Mouse (Mus musculus) spleen, adult 2 months (tissue): Measurements from ENCODE around the gene Gm20509. TPM values are rescaled to one million over a fixed set of nuclear protein-coding genes. Genes with fewer than 3 reads are reported as not detected.

Source experiments
- DNase-seq, 2 experiments: peaks; one replicate each; pipeline versions ENCODE4 v3.0.0 to v3.0.0-alpha.2; 2012 to 2021; ENCODE audit warnings: low spot score in 2 of 2, low read depth in 1 of 2
- H3K27ac ChIP-seq: fragments of 200-500 bp; 2 replicates; pipeline ENCODE4 v1.5.1; 2012; ENCODE audit warnings: low read length, inconsistent platforms; ENCODE audit not compliant: insufficient read depth
- H3K27me3 ChIP-seq: fragments of 200-500 bp; 2 replicates; pipeline ENCODE4 v1.6.1; 2012; ENCODE audit warnings: mild to moderate bottlenecking, moderate library complexity, low read length, inconsistent platforms; ENCODE audit not compliant: control insufficient read depth, insufficient read depth
- H3K36me3 ChIP-seq: fragments of 200-500 bp; 2 replicates; pipeline ENCODE4 v1.6.1; 2012; ENCODE audit warnings: mild to moderate bottlenecking, low read length, inconsistent platforms; ENCODE audit not compliant: control insufficient read depth, insufficient read depth
- H3K4me1 ChIP-seq: fragments of 200-500 bp; 2 replicates; pipeline ENCODE4 v1.6.1; 2011; ENCODE audit warnings: inconsistent platforms; ENCODE audit not compliant: control insufficient read depth, insufficient read depth, insufficient read length
- H3K4me3 ChIP-seq: fragments of 200-500 bp; 2 replicates; pipeline ENCODE4 v1.5.1; 2011; ENCODE audit warnings: mild to moderate bottlenecking, inconsistent platforms; ENCODE audit not compliant: insufficient read depth, insufficient read length; ENCODE audit errors: extremely low read depth
- CTCF ChIP-seq: fragments of 200-500 bp; IDR thresholded peaks from 2 replicates; pipeline ENCODE4 v1.5.1; 2011; ENCODE audit warnings: mild to moderate bottlenecking, inconsistent platforms; ENCODE audit not compliant: insufficient read depth, insufficient read length, insufficient replicate concordance; ENCODE audit errors: extremely low read depth
- POLR2A ChIP-seq: fragments of 200-500 bp; IDR thresholded peaks from 2 replicates; pipeline ENCODE4 v1.6.1; 2011; ENCODE audit warnings: low read depth, low read length, inconsistent platforms
- WGBS: fragments of 180-500 bp; shearing (Covaris S2); methylation state at CpG from one replicate; pipeline ENCODE4 v1.1.7; 2018; 5-methylcytosine and 5-hydroxymethylcytosine counted together
- polyA plus RNA-seq: library from polyadenylated mRNA; depleted of rRNA; stranded (reverse); fragments of >200 nt; gene quantifications from 2 replicates; pipeline ENCODE4 v1.2.3, GENCODE M21; 2012; rRNA removed

Gm20509 gene
- polyA plus RNA-seq, 1 experiment, result not detected

DNA sequence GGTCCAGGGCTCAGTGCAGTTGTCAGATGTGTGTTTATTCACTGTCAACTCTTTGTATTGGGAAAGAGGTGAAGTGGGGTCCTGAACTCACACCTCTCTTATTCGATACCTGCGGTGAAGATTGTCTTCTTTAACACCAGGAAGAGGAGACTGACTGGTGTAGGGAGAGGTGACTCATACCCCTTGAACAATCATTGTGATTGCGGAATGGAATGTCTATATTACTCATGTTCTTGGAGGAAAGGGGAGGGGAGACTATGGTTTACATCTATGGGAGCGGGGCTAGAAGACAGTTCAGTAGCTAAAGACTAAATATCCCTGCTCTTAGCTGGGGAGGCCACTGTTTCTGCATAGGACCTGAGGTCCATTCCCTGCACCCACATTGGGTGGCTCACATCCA lies 28.3 kb downstream of the Gm20509 start:
- peaks cover 6% of the 10 kb centered on the region for H3K36me3 ChIP-seq

GRCm38 (mm10) chr9:73137341-73137886 lies 35.1 kb downstream of the Gm20509 start:
- H3K27ac ChIP-seq, result no peak overlapping the region
- WGBS, result 89% methylated on average over 11 of the region's 11 CpGs
- H3K36me3 ChIP-seq, result no peaks in the 10 kb centered on the region
- no peaks in the 10 kb centered on the region for H3K27me3 ChIP-seq
- H3K4me3 ChIP-seq, result no peak overlapping the region
- H3K4me1 ChIP-seq, result no peaks in the 10 kb centered on the region
- DNase-seq, result no peak
- TF ChIP-seq POLR2A (no peak), CTCF (no peak)

More for the DNA sequence above, 28.3 kb downstream of the Gm20509 start:
- no peak for DNase-seq
- TF ChIP-seq CTCF (no peak), POLR2A (no peak)
- Histone ChIP-seq H3K27me3 (no peaks in the 10 kb centered on the region), H3K4me3 (no peak overlapping the region), H3K27ac (no peak overlapping the region), H3K4me1 (no peaks in the 10 kb centered on the region)
- 92% methylated on average over 4 of the region's 4 CpGs for WGBS

DNA sequence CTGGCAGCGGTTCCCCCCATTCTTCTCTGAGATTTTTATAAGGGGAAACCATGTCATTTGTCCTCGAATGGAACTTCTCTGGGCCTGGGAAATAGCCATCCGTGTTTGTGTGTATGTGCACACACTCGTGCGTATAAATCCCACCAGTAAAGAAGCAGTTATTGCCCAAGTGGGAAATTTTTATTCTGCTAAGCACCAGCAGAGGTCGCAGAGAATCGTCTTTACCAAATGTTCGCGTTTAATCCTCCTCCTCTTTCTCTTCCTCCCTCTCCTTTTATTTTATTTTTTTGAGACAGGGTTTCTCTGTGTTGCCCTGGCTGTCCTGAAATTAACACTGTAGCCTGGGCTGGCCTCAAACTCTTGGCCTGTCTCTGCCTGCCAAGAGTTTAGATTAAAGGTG lies 52.1 kb downstream of the Gm20509 start:
- TF ChIP-seq CTCF (no peak), POLR2A (no peak)
- Histone ChIP-seq H3K4me1 (no peaks in the 10 kb centered on the region), H3K36me3 (no peaks in the 10 kb centered on the region), H3K27me3 (no peaks in the 10 kb centered on the region), H3K27ac (no peak overlapping the region), H3K4me3 (no peak overlapping the region)
- DNase-seq, result no peak
- 56% methylated on average over 9 of the region's 9 CpGs for WGBS

- Histone ChIP-seq H3K27me3 (no peaks in the 10 kb centered on the region), H3K36me3 (no peaks in the 10 kb centered on the region), H3K4me3 (no peak overlapping the region), H3K27ac (no peak overlapping the region), H3K4me1 (no peaks in the 10 kb centered on the region)
- TF ChIP-seq POLR2A, result no peak
- TF ChIP-seq CTCF, result no peak
- 88% methylated on average over 4 of the region's 4 CpGs for WGBS
- no peak for DNase-seq
Measured at GRCm38 (mm10) chr9:73157968-73158367, 55.7 kb downstream of the Gm20509 start.

GRCm38 (mm10) chr9:73159265-73159664 lies 57.0 kb downstream of the Gm20509 start:
- Histone ChIP-seq H3K4me1 (no peaks in the 10 kb centered on the region), H3K4me3 (no peak overlapping the region), H3K27ac (no peak overlapping the region), H3K27me3 (no peaks in the 10 kb centered on the region), H3K36me3 (no peaks in the 10 kb centered on the region)
- DNase-seq, result no peak
- 67% methylated on average over 1 of the region's 1 CpGs for WGBS
- TF ChIP-seq CTCF (no peak), POLR2A (no peak)

GRCm38 (mm10) chr9:73162571-73163333 lies 60.5 kb downstream of the Gm20509 start:
- no peak overlapping the region for H3K27ac ChIP-seq
- peak overlapping the region; percentile 6; the same call in 1 of the 2 replicates for H3K4me3 ChIP-seq
- no peaks in the 10 kb centered on the region for H3K27me3 ChIP-seq
- no peak for TF ChIP-seq POLR2A
- peak; percentile 47; the same call in 1 of the 2 replicates for TF ChIP-seq CTCF
- 24% methylated on average over 26 of the region's 26 CpGs for WGBS
- H3K4me1 ChIP-seq, result no peaks in the 10 kb centered on the region
- H3K36me3 ChIP-seq, result no peaks in the 10 kb centered on the region
- peak in 1 of 2 experiments; percentile 38 for DNase-seq

- Histone ChIP-seq H3K36me3 (no peaks in the 10 kb centered on the region), H3K27me3 (no peaks in the 10 kb centered on the region), H3K27ac (no peak overlapping the region), H3K4me3 (no peak overlapping the region), H3K4me1 (no peaks in the 10 kb centered on the region)
- TF ChIP-seq POLR2A (no peak), CTCF (no peak)
- no peak for DNase-seq
- 83% methylated on average over 4 of the region's 4 CpGs for WGBS
Measured at GRCm38 (mm10) chr9:73165631-73166030, 63.4 kb downstream of the Gm20509 start.

Other genes starting within 250 kb of the Gm20509 start
- gene Pygo1, start 176.8 kb upstream of the Gm20509 start, polyA plus RNA-seq, result 0.16 and 0.18 TPM in 2 replicates
- 0.23 and 0.29 TPM in 2 replicates for gene Dyx1c1, start 143.7 kb upstream of the Gm20509 start, polyA plus RNA-seq
- not detected in 2 replicates for gene Gm44503, start 143.6 kb upstream of the Gm20509 start, polyA plus RNA-seq
- 1.8 and 2.3 TPM in 2 replicates for gene Ccpg1os, start 117.1 kb upstream of the Gm20509 start, polyA plus RNA-seq
- gene Ccpg1, start 117.0 kb upstream of the Gm20509 start, polyA plus RNA-seq, result 5.3 and 6.5 TPM in 2 replicates
- gene Pigb, start 62.1 kb upstream of the Gm20509 start, polyA plus RNA-seq, result 6.8 and 8.3 TPM in 2 replicates
- 6.0 and 7.0 TPM in 2 replicates for gene Rab27a, start 57.6 kb upstream of the Gm20509 start, polyA plus RNA-seq
- gene Khdc3, start 634 bp upstream of the Gm20509 start, polyA plus RNA-seq, result 0.30 and 0.40 TPM in 2 replicates
- gene Rsl24d1, start 11.0 kb downstream of the Gm20509 start, polyA plus RNA-seq, result 10.0 and 10.6 TPM in 2 replicates